In the genomic region with DNA sequence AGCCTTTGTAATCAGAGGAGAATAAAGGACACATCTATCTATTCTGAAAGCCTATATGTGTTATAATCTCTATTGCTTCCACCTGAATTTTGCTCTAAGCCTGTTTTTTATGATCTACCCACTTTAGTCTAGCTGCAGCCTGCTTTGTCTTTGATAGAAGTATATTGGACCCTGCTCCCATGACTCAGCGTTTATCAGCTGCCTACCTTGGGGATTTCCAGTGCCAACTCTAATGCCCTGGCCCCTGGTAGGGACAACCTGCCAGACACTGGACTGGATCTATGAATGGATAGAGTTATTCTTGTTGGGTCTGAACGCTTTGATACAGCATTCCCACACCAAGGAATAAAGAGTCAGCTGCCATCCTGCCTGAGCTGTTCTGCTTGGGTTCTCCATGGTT, we compare ENCODE assay signal across 21 mouse cellular contexts.
DNase-seq lines count a peak whose midpoint lies in the region; TF ChIP-seq lines count a peak whose summit lies in the region.
"Had no signal": no experiment of that assay in that cellular context is flagged by ENCODE, and none has a peak within 500 bp of the region (broad histone marks: within the 10 kb centered on the region; RNA-seq: fewer than 3 reads in every experiment).

No protein-coding gene starts in this region.

- no peak overlapping the region for H3K4me2 ChIP-seq in CH12.LX (ENCODE audit: insufficient read depth, low read depth, poor library complexity, severe bottlenecking)
- H3K4me2 ChIP-seq: embryonic facial prominence, embryonic 12.5 days; forebrain, embryonic 13.5 days; forebrain, embryonic 15.5 days had no signal

- H3K9me3 ChIP-seq in CH12.LX (replicated peaks; ENCODE audit: low read length) = no peaks in the 10 kb centered on the region
- H3K9me3 ChIP-seq: embryonic facial prominence, embryonic 10.5 days; embryonic facial prominence, embryonic 12.5 days; forebrain, embryonic 13.5 days; forebrain, embryonic 15.5 days had no signal

- no peak for TF ChIP-seq CTCF in CH12.LX (conservative IDR thresholded peaks at IDR 0.05 in 1 of 2, IDR thresholded peaks at IDR 0.05 in 1 of 2; ENCODE audit: low read depth in 2 of 2, low read length in 2 of 2)
- no peak for TF ChIP-seq CTCF in bone marrow macrophage, adult 2 months (IDR thresholded peaks at IDR 0.05; ENCODE audit: low read depth, low read length)
- no peak for TF ChIP-seq CTCF in layer of hippocampus, adult 2 months (conservative IDR thresholded peaks at IDR 0.05)

- dilution Hi-C loops in CH12.LX (cut with MboI; ENCODE audit: extremely low pct_ligation_motif_present, extremely low pct_unique_long_range_greater_than_20kb, low sequenced_read_pairs) = no loop called here

- no peak overlapping the region for H3K4me3 ChIP-seq in CH12.LX (replicated peaks in 1 of 3; ENCODE audit: low read depth in 2 of 3, low read length in 2 of 3, poor library complexity in 1 of 3)
- no peak overlapping the region for H3K4me3 ChIP-seq in bone marrow macrophage, adult 2 months (ENCODE audit: insufficient read depth, low read length)
- no peak overlapping the region for H3K4me3 ChIP-seq in layer of hippocampus, adult 2 months
- H3K4me3 ChIP-seq: embryonic facial prominence, embryonic 10.5 days; embryonic facial prominence, embryonic 12.5 days; forebrain, embryonic 13.5 days; forebrain, embryonic 15.5 days had no signal

- no peak for TF ChIP-seq POLR2A in CH12.LX (IDR thresholded peaks at IDR 0.05; ENCODE audit: low read depth, low read length)
- TF ChIP-seq POLR2A in bone marrow macrophage, adult 2 months (IDR thresholded peaks at IDR 0.05; ENCODE audit: borderline replicate concordance, low read depth, low read length) = no peak

- H3K27me3 ChIP-seq in CH12.LX (replicated peaks) = no peaks in the 10 kb centered on the region
- H3K27me3 ChIP-seq: embryonic facial prominence, embryonic 12.5 days; forebrain, embryonic 13.5 days; forebrain, embryonic 15.5 days; Patski had no signal

- DNase-seq in kidney, adult 9 months = peak; percentile 43
- DNase-seq in kidney, adult 8-10 months = no peak
- DNase-seq in CH12.LX (ENCODE audit: extremely low read depth) = no peak
- DNase-seq in layer of hippocampus, adult 2 months (ENCODE audit: low spot score in 2 of 2) = no peak
- no peak for DNase-seq in cerebellum, adult 11 months
- DNase-seq: adrenal gland, adult 8-10 months; adrenal gland, postnatal 14 days; adrenal gland, postnatal 36 days; cerebellum, adult 11-12 months; cerebellum, adult 2 months; cerebellum, adult 9-10 months; cerebellum, postnatal 10 days; cerebellum, postnatal 25 days; forebrain, postnatal 0 days had no signal

- no peak for TF ChIP-seq RAD21 in CH12.LX (IDR thresholded peaks at IDR 0.05; ENCODE audit: low read depth, low read length)

- TF ChIP-seq EP300 in CH12.LX (IDR thresholded peaks at IDR 0.05; ENCODE audit: low read length) = no peak

- in situ Hi-C loops in CH12.LX (cut with MboI; ENCODE audit: low pct_ligation_motif_present, low pct_unique_long_range_greater_than_20kb, low sequenced_read_pairs) = loop anchor here (25.0 kb wide), 1 partner anchor 667 kb away; a partner anchor contains a TSS

- peaks cover 13 to 48% of the 10 kb centered on the region in 2 experiments for H3K4me1 ChIP-seq in CH12.LX (ENCODE audit: control insufficient read depth in 1 of 2, insufficient read depth in 2 of 2)
- peaks cover 72% of the 10 kb centered on the region for H3K4me1 ChIP-seq in bone marrow macrophage, adult 2 months (ENCODE audit: control insufficient read depth, insufficient read depth, low read length)

- H3K79me2 ChIP-seq in CH12.LX (replicated peaks; ENCODE audit: control insufficient read depth, extremely low read depth, insufficient read depth, poor library complexity, severe bottlenecking) = no peaks in the 10 kb centered on the region

- H3K9ac ChIP-seq in CH12.LX (ENCODE audit: insufficient read depth, low read depth) = no peak overlapping the region
- H3K9ac ChIP-seq: embryonic facial prominence, embryonic 12.5 days; forebrain, embryonic 13.5 days; forebrain, embryonic 15.5 days; forebrain, postnatal 0 days had no signal

- no peak overlapping the region for H3K27ac ChIP-seq in CH12.LX (ENCODE audit: insufficient read depth, low read depth)
- peak overlapping the region; percentile 69 for H3K27ac ChIP-seq in bone marrow macrophage, adult 2 months (ENCODE audit: insufficient read depth, low read depth, low read length)
- H3K27ac ChIP-seq in layer of hippocampus, adult 2 months = no peak overlapping the region
- H3K27ac ChIP-seq: embryonic facial prominence, embryonic 10.5 days; embryonic facial prominence, embryonic 12.5 days; forebrain, embryonic 13.5 days; forebrain, embryonic 15.5 days had no signal

- H3K36me3 ChIP-seq in CH12.LX (replicated peaks in 1 of 2; ENCODE audit: control insufficient read depth in 1 of 2, insufficient read depth in 1 of 2, low read length in 1 of 2) = no peaks in the 10 kb centered on the region
- H3K36me3 ChIP-seq: embryonic facial prominence, embryonic 10.5 days; embryonic facial prominence, embryonic 12.5 days; forebrain, embryonic 15.5 days; G1E had no signal

TF ChIP-seq in CH12.LX, 34 proteins besides CTCF, POLR2A, EP300 and RAD21:
- TF ChIP-seq UBTF (IDR thresholded peaks at IDR 0.05; ENCODE audit: low read depth, low read length) (no peak), MAFK (IDR thresholded peaks at IDR 0.05; ENCODE audit: insufficient replicate concordance, low read length) (peak; percentile 54; the same call in 1 of the 2 replicates)
TF ChIP-seq in CH12.LX: peak in this region for 1.
